Mouse (Mus musculus) heart, adult 2 months (tissue): ENCODE results near the gene Polr3h.

Source experiments
- CTCF ChIP-seq: fragments of 200-600 bp; IDR thresholded peaks from 2 replicates; pipeline ENCODE4 v1.8.1; 2022; ENCODE audit warnings: antibody characterized with exemption, mild to moderate bottlenecking, moderate library complexity
- POLR2A ChIP-seq: fragments of 200-500 bp; IDR thresholded peaks from 2 replicates; pipeline ENCODE4 v1.6.1; 2011; ENCODE audit warnings: mild to moderate bottlenecking, low read depth, low read length, control low read depth; ENCODE audit not compliant: insufficient read depth

- TF ChIP-seq CTCF (no peak), POLR2A (0 out of 2 replicates have a peak, but pooled peaks have one; percentile 6)
Observed at GRCm38 (mm10) chr15:81937098-81937972, 11.3 kb upstream of the Polr3h start.
